Mouse (Mus musculus): ENCODE measurements around the gene Teddm2.
"Not testable (repeated sequence)": the region's sequence is repeated elsewhere in the genome, so short reads cannot be mapped to it uniquely, and the experiment has no call there.

Gene Teddm2

DNA sequence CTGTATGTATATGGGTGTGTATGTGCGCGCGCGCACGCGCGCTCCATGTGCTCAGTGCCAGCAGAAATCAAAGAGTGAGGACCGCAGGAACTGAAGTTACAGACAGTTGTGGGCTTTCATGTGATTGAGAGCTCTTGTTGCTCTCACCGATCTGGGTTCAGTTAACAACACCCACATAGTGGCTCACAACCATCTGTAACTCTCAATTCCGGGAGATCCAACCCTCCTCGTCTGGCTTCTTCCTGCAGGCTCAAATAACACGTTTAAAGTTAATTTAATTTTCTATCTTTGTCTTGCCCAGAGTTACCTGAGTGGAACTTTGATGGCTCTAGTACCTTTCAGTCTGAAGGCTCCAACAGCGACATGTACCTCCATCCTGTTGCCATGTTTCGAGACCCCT, 4.2 kb upstream of the Teddm2 start:
- DNase-seq (ENCODE audit: inconsistent ontology term), result no peak

DNA sequence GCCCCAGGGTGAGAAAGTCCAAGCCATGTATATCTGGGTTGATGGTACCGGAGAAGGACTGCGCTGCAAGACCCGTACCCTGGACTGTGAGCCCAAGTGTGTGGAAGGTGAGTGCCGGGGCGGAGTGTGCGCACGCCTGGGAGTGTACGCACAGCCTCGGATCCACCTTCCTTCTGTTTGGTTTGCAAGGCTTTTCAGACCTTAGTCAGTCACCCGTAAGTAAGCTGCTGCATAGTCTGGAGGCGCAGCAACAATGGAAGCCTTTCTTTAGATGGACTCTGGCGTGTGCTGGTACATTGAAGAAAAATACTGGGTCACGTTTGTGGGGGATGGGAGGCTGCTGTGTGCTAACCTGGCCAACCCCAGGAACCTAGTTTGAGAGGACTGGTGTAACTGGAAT, 3.0 kb upstream of the Teddm2 start:
- peak; percentile 62 for DNase-seq (ENCODE audit: inconsistent ontology term)

DNA sequence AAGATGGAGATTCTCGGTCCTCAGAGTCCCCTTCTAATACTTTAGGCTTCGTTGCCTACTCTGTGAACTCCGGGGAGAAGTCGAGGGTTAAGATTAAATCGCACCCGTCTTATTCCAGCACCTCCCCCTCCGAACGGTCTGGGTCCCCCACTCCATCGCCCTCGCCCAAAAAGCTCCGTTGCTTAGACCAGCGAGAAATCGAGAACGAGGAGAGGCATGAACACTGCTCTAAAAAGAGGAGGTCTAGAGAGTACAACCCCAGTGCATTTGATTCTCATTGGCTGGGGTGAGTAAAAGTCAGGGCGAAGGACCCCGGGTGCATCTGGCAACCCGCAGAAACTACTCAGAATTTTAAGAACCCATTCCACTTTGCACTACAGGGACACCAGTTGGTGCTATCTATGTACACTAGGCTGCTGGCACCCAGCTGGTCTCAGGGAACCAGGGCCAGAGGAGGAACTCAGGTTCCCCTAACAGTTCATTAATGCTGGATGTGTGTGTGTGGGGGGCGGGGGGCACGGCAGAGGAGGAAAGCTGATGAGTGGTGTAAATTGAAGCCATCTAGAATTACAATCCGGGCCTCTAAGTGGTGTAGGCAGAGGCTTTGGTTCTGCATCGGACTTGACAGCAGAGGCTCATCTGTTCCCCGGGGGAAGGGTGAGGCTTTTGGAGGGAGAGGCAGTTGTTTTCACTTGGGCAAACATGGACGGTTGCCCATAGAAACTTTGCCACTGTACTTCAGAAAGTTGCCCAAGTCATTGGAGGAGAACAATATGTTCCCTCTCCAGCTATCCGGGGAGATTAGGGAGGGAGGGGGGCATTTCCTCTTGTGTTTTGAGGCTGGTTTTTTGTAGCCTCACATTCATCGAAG, 1.1 kb upstream of the Teddm2 start:
- DNase-seq (ENCODE audit: inconsistent ontology term), result peak; percentile 69

DNA sequence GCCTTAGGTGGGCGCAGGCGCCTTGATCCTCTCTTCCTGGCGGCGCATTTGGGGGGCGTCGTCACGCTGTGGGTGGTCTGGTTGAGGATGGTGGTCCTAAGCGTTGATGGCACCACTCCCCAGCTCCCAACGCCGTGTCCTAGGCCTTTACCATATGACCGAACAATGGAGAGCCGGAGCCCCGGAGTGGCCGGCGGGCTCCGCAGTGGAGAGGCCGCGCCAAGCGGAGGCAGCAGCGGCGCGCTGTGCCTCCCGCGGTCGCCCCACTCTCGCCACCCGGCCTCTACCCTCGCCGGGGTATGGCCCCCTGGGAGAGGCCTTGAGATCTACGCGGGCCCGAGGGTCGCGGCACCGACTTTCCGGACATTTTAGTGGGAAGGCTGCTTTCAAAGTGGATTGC, 353 bp upstream of the Teddm2 start:
- DNase-seq (ENCODE audit: inconsistent ontology term), result peak; percentile 64

DNA sequence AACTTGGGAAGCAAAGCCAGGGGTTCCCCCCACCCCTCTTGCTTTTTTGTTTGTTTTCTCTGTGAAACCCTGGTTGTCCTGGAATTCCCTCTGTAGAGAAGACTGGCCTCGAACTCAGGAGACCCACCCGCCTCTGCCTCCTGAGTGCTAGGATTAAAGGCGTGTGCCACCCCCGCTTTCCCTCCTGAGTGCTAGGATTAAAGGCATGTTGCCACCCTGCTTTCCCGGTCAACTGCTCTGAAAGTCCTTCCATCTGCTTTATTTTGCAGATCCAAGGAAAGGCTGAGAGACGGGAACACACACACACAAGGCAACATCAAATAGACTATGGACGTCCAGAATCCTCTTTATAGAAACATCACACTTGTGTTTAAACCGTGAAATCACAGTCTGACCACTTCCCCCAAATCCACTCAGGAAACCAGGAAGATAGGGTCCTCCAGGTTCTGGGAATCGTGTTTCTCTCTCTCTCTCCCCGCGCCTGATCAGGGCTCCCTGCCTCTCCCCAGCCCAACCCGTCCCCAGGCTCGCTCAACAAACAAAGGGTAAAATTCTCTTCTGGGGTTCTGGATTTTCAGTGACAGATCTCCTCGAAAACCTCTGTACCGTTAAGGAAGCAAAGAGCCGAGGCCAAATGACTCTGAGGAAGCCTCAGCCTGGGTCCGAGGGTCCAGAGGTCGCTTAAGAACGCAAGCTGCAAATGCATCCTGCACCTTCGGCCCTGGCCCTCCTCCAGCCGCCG, 868 bp downstream of the Teddm2 start:
- no peak for DNase-seq (ENCODE audit: inconsistent ontology term)

DNA sequence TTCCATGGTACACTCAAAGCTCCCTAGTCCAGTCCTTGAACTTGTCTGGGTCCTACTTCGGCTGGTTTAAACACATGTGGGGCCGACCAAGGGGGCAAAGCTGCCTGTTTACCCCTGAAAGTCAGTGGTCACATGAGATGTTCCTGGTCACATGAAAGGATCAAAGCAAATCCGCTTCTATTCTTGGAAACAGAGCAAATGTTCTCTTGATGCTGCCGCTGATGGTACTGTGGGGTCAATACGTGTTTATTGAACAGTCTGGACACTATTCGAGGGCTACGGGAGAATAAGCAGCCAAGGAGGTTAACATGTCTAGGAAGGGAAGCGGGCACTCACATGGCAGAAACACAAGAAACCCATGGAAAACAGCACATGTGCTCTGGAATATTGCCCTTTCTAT, 2.8 kb downstream of the Teddm2 start:
- DNase-seq (ENCODE audit: inconsistent ontology term), result no peak

DNA sequence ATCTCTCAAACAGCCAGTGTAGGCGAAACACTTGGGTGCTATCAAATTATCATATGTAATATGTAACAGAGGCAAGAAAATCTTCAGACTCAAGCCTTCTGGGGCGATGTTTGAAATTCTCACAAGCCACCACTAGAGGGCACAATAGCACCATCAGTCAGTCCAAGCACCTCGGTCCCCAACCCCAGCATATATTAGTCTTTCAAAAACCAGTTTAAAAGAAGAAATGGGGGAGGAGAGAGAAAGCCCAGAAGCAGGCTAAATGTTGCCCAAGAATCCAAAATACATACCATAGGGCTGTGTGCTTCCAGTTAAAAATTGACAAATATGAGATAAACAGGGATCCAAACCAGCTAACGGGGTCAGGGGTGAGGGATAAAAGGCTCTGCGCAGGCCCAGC, 5.0 kb downstream of the Teddm2 start:
- DNase-seq (ENCODE audit: inconsistent ontology term), result peak; percentile 57

DNA sequence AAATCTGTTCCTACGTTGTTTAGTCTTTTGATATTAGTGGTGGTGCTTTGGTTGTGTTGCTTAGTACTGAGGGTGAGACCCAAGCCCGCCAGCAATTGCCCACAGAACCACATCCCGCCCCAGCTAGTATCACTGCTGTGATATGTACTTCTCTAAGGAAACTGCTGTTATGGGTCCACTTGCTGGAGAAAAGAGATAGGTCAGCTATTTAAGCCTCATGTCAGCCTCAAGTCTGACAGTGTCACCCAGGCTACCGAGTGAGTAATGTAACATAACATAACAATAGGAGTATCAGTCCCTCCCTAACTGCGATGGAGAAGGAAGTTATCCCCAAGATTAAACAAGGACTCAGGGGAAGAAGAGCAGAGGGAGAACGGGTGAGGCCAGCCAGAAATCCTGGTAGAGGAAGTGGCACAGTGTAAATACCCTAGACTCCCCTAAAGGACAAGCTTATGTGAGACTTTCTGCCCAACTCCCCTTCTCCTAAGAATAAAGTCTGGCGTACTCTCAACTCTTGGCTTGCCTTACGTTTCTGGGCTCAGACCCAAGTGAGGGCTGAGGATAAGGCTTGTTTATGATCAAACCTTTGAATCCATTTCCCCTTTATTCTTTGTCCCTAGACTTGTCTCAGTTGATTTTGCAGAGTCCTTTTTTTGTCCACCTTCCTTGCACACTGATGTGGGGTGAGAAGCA, 5.7 kb downstream of the Teddm2 start:
- DNase-seq (ENCODE audit: inconsistent ontology term), result no peak

DNA sequence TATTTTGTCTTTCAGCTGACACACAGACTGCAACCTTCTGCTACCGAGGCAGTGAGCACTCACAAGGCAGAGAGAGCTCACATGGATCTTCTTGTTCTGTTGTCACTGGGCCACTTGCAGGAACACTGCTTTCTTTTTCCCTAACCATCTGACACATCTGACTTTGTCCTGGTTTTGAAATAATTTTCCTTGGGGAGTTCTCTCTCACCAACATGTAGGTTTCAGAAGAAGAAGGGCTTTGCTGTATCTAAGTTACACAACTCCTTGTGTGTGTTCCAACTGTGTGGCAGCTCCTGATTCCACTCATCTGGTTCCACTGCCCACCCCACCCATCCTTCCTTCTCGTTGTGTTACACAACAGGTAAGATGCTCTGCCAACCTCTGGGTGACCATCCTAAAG, 6.3 kb downstream of the Teddm2 start:
- DNase-seq (ENCODE audit: inconsistent ontology term), result no peak

DNA sequence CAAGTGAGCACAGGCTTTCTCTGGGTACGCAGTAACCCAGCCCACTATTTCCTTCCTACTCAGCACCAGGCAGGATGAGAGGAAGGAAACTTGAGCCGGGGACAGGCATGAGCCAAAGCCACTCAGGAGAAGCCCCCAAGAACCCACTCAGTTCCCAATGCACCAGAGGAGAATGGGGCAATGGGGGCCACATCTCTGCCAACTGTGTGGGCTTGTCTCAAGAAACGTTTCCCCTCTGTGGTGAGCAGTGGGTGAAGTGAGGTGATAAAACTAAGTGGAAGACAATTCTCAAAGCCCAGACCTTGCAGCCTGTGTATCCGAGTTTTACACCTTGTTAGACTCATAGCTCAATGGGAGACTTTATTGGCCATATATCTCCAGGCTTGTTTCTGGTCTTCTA, 8.6 kb downstream of the Teddm2 start, which contains the start of gene Teddm1a:
Gene Teddm1a, plus strand, starts transcription at position 301 of the 400 bp plus-strand sequence.
- no peak for DNase-seq (ENCODE audit: inconsistent ontology term)

DNA sequence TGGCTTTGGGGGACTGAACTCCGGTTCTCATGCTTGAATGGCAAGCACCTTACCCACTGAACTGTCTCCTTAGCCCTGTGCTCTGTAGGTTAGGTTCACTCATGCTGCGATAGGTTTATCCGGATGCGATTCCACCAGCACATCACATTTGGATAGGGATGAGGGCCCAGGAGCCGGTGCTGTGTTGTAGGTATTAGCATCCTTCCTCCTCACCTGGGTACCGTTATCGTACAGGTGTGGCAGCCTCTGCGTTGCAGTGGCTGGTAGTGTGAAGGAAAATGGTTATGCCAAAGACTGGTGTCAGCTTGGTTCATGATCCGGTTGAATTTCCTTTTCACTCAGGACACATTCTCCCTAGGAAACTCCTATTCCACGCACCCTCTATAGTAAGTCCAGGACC, 9.9 kb downstream of the Teddm2 start:
- DNase-seq (ENCODE audit: inconsistent ontology term), result no peak

DNA sequence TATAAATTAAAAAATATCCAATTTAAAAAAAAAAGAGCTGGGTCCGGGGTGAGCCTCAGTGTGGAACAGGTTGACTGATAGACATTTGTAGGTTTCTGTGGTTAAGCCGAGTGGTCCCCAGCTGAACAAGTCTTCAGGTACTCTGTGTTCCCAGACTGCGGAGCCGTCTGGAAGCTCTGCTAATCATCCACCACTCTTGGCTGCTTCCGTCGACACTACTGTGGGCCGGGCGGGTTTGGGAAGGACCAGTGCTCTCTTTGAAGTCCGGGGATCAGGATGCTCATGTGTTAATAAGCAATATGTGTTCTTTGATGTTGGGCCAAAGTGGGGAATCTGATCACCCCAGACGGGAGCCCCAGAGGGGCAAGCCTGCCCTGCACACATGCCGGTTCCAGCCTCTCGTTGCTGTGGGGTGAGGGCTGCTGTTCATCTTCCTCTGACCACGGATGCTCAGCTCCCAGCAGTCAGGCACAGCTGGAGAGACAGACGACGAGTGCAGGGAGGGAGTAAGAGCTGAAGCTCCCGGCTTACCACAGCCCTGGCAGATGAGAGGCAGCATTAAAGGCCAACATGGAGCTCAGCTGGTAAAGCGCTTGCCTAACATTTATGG, 13.9 kb downstream of the Teddm2 start:
- no peak for DNase-seq (ENCODE audit: inconsistent ontology term)

DNA sequence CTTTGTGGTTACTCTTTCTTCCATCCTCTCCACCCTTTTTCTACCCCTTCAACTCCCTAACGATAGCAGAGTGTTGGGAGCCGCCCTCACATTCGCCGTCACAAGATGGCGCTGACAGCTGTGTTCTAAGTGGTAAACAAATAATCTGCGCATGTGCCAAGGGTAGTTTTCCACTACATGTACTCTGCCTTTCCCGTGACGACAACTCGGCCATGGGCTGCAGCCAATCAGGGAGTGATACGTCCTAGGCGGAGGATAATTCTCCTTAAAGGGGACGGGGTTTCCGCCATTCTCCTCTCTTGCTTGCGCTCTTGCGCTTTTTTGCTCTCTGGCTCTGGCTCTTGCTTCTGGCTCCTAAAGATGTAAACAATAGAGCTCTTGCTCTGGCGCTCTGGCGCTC, 19.6 kb downstream of the Teddm2 start:
- DNase-seq (ENCODE audit: inconsistent ontology term), result not testable (repeated sequence)

DNA sequence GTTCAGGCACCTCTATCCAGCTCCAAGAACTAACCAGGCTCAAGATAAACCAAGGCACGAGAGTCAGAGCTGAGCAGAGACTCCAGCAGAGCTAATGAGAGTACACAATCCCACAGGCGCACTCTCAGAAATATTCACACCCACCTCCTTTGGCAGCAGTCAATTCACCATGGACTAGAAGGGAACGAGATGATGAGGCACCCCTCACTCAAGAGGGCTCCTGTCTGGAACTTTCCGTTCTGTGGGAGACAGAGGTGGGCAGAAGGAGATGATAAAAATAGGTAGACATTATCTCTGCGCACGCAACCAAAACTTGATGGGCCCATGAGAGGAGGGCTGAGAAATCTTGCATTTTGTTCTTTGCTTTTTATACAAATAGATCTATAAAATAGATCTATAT, 26.0 kb downstream of the Teddm2 start, which contains the start of gene Teddm1b:
Gene Teddm1b, plus strand, starts transcription at position 301 of the 400 bp plus-strand sequence.
- no peak for DNase-seq (ENCODE audit: inconsistent ontology term)

DNA sequence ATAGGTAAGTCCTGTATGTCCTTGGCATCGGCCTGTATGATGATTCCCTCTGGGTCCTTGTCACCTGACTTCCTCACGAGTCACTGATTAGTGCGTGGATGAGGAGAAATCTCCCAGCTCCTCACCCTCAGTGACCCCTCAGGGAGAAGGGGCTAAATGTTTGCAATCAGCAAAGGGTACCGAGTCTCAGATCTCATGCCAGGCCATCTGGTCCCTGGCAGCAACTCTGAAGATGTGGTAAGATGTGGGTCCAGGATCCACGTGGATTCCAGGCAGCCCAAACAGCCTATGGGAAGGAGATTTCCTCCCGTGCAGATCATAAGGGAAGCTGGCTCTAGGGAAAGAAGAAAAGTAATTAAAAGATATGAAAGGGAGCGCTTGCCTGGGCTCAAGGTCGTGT, 44.1 kb downstream of the Teddm2 start:
- no peak for DNase-seq (ENCODE audit: inconsistent ontology term)

DNA sequence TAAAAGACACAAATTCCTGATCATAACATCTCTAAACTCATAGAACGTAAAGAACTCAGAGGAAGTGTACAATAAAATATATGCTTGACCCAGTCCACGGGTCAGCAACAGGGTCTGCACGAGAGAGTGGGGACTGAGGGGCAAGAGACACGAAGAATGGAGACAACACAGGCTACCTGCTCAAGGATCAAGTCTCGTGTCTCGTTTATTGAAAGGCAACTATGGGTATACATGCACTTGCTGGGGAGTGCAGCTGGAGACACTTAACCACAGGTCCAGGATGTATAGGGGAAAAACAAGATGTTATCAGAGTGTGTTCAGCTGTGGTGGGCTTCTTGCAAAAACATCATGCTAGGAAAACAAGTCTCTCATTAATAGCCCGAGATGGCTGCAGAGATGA, 47.3 kb downstream of the Teddm2 start:
- not testable (repeated sequence) for DNase-seq (ENCODE audit: inconsistent ontology term)

DNA sequence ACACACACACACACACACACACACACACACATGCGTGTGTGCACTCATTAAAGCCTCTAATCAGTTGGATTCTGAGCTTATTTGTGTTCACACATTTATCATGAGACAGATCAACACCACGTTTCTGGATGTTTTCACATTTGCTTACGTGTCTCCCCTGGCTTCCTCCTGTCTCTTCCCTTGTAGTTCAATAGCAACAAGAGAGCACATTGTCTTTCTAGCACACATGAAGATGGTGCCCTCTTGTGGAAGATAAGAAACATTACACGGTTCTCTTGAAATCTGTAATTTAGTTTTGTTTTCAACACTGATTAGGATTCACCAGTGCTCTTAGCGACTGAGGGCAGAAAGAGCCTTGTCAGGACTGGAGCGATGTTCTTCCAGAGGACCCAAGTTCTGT, 53.2 kb downstream of the Teddm2 start:
- peak; percentile 66 for DNase-seq (ENCODE audit: inconsistent ontology term)

DNA sequence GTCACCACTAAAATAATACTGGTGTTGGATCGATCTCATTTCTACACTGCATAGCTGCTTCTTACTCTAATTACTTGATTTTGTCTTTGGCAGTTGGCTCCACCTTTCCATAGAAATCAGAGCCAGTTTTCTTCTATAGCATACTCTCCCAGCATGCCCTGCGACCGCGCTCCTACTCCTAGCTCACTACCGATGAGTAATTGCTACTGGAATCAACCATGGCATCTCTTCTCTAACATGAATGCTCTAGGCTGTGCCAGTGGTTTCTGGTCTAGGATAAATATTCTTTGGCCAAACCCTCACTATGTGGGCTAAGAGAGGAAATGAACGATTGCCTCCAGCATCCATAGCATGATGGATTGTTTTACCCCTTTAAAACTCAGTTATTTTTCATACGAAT, 53.6 kb downstream of the Teddm2 start:
- no peak for DNase-seq (ENCODE audit: inconsistent ontology term)

DNA sequence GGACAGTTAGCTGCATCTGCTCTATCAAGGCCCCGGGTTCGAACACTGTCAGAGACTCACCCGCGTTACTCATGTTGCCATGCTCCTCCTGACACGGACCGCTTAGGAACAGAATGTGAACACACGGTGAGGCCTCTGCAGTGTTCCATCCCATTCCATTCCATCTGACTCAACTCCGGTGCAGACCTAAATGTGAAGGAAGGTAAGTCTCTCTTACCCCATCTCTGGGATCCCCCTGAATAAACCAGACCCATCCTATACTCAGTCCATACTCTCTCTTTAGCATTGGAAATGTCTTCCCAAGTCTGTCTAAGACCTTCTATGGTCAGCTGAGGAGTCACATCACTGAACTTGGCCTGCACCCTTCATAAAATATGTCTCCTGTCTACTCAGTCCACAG, 56.0 kb downstream of the Teddm2 start, which contains the start of gene Rgsl1:
Gene Rgsl1, minus strand, starts transcription at position 101 of the 400 bp plus-strand sequence.
- DNase-seq (ENCODE audit: inconsistent ontology term), result no peak

DNA sequence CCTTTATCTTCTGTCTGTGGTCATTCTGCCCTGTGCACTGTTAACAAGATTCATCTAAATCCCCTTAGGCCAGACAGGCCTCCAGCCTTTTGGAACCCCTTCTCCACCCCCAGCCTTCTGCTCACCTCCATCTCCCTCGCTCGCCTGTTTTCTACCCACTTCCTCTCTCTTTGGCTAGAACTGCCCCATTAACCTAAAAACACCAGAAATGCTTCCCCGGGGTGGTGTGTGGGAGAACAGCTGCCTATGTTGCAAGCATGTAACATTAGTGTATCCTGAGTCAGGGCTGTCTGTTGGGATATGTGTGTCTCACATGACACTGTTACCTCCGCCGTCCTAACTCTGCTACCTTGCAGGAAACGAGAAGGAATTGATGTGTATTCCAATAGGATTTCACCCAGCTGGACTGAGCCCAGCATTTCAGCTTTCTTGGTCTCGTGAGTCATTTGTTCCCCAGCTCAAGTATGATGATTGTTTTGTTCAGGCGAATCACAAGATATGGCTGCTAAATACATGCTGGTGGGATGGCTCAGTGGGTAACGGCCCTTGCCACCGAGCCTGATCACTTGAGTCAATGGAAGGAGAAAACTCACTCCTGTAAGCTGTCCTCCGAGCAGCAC, 57.8 kb downstream of the Teddm2 start:
- peak; percentile 15 for DNase-seq (ENCODE audit: inconsistent ontology term)

DNA sequence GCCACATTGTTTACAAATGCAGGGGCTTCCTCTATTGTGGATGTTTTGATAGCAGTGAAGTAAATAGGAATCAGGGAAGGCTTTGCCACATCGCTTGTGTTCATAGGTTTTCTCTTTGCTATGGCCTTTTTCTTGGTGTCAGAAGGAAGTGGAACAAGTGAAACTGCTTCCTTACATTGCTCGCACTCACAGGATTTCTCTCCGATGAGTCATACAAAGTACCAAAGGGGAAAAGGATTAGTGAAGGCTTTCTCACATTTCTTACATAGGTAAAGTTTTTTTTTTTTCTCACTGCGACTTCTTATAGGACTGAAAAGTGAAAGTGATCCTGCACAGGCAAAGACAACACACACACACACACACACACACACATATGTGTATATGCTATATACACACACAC, 64.0 kb downstream of the Teddm2 start:
- DNase-seq (ENCODE audit: inconsistent ontology term), result peak; percentile 36
